Mouse (Mus musculus) kidney, postnatal 0 days (tissue): ENCODE measurements around the gene Morc2a. TPM values are rescaled to one million over a fixed set of nuclear protein-coding genes. Genes with fewer than 3 reads are reported as not detected.
"Not testable (repeated sequence)": the region's sequence is repeated elsewhere in the genome, so short reads cannot be mapped to it uniquely, and the experiment has no call there.

Source experiments
- ATAC-seq: fragments of 200-750 bp; cut with Nextera tagmentation; replicated peaks from 2 replicates; pipeline ENCODE4 v1.8.0; 2017; ENCODE audit warnings: low read depth, moderate number of reproducible peaks, moderate TSS enrichment, moderate library complexity; ENCODE audit not compliant: low FRiP score
- DNase-seq: peaks from one replicate; pipeline ENCODE4 v3.0.0-alpha.2; 2016; ENCODE audit warnings: low spot score
- H3K27ac ChIP-seq: fragments of 300-500 bp; sonication (generic); 2 replicates; pipeline ENCODE4 v1.5.1; 2014; ENCODE audit warnings: mild to moderate bottlenecking
- H3K27me3 ChIP-seq: fragments of 300-500 bp; sonication (generic); 2 replicates; pipeline ENCODE4 v1.6.1; 2014; ENCODE audit warnings: low read length, mixed read lengths; ENCODE audit not compliant: insufficient read depth
- H3K36me3 ChIP-seq: fragments of 300-500 bp; sonication (generic); 2 replicates; pipeline ENCODE4 v1.6.1; 2014; ENCODE audit warnings: low read length, mixed read lengths; ENCODE audit not compliant: insufficient read depth
- H3K4me1 ChIP-seq: fragments of 300-500 bp; sonication (generic); replicated peaks from 2 replicates; pipeline ENCODE4 v1.6.1; 2014; ENCODE audit warnings: antibody characterized with exemption, low read length, mixed read lengths; ENCODE audit not compliant: insufficient read depth
- H3K4me2 ChIP-seq: fragments of 300-500 bp; sonication (generic); 2 replicates; pipeline ENCODE4 v1.6.1; 2014; ENCODE audit warnings: mild to moderate bottlenecking, low read length, moderate library complexity, mixed read lengths
- H3K4me3 ChIP-seq: fragments of 300-500 bp; sonication (generic); replicated peaks from 2 replicates; pipeline ENCODE4 v1.5.1; 2014; ENCODE audit warnings: low read depth, low read length
- H3K9ac ChIP-seq: fragments of 300-500 bp; sonication (generic); 2 replicates; pipeline ENCODE4 v1.6.1; 2014; ENCODE audit warnings: low read depth, low read length
- H3K9me3 ChIP-seq: fragments of 300-500 bp; sonication (generic); replicated peaks from 2 replicates; pipeline ENCODE4 v1.6.1; 2016; ENCODE audit warnings: low read length, inconsistent platforms, mixed read lengths
- CTCF ChIP-seq: IDR thresholded peaks from 2 replicates; pipeline ENCODE4 v1.5.1; 2016; ENCODE audit warnings: antibody characterized with exemption, low read depth, mild to moderate bottlenecking, moderate library complexity
- WGBS: fragments of 180-500 bp; shearing (Covaris S2); extraction: QIAGEN DNeasy Blood & Tissue Kit; methylation state at CpG from one replicate; pipeline ENCODE4 v1.1.7; 2014; 5-methylcytosine and 5-hydroxymethylcytosine counted together
- polyA plus RNA-seq: library from polyadenylated mRNA; unstranded; fragments of >200 nt; fragmentation: Nextera tagmentation; extraction: Ambion mirVana; gene quantifications from 2 replicates; pipeline ENCODE4 v1.2.1, GENCODE M21; 2015

Gene Morc2a
- polyA plus RNA-seq, 1 experiment from 2014 or later, result 12.3 TPM

GRCm38 (mm10) chr11:3624391-3625027 is 24.5 kb upstream of the Morc2a start:
- Histone ChIP-seq H3K36me3 (no peaks in the 10 kb centered on the region), H3K4me2 (no peak overlapping the region), H3K9me3 (no peaks in the 10 kb centered on the region), H3K9ac (no peak overlapping the region), H3K4me3 (no peak overlapping the region), H3K4me1 (no peaks in the 10 kb centered on the region), H3K27me3 (no peaks in the 10 kb centered on the region), H3K27ac (no peak overlapping the region)
- WGBS, result 47% methylated on average over 4 of the region's 4 CpGs
- DNase-seq (peak; percentile 83), ATAC-seq (no peak)
- no peak for TF ChIP-seq CTCF

GRCm38 (mm10) chr11:3628999-3629491 is 19.9 kb upstream of the Morc2a start:
- no peak for TF ChIP-seq CTCF
- Histone ChIP-seq H3K27ac (no peak overlapping the region), H3K9ac (0 out of 2 replicates have a peak overlapping the region, but pooled peaks have one; percentile 35), H3K36me3 (no peaks in the 10 kb centered on the region), H3K4me3 (peak overlapping the region; percentile 31), H3K4me2 (peak overlapping the region; percentile 83), H3K27me3 (no peaks in the 10 kb centered on the region), H3K4me1 (no peaks in the 10 kb centered on the region), H3K9me3 (no peaks in the 10 kb centered on the region)
- ATAC-seq (peak; percentile 54; the same call in 1 of the 2 replicates), DNase-seq (no peak)
- WGBS, result 2% methylated on average over 31 of the region's 32 CpGs

GRCm38 (mm10) chr11:3633269-3633668 is 15.7 kb upstream of the Morc2a start:
- not testable (repeated sequence) for H3K9ac ChIP-seq, DNase-seq, H3K27ac ChIP-seq, H3K9me3 ChIP-seq, H3K4me2 ChIP-seq, ATAC-seq, H3K4me1 ChIP-seq, H3K27me3 ChIP-seq, H3K4me3 ChIP-seq, H3K36me3 ChIP-seq
- WGBS, result 76% methylated on average over 8 of the region's 8 CpGs

- peak overlapping the region; percentile 73 for H3K4me2 ChIP-seq
- TF ChIP-seq CTCF, result no peak
- 0 out of 2 replicates have a peak, but pooled peaks cover 14% of the 10 kb centered on the region for H3K4me1 ChIP-seq
- no peak overlapping the region for H3K27ac ChIP-seq
- peak overlapping the region; percentile 97; the same call in 1 of the 2 replicates for H3K9ac ChIP-seq
- ATAC-seq (no peak), DNase-seq (no peak)
- no peaks in the 10 kb centered on the region for H3K27me3 ChIP-seq
- WGBS, result 91% methylated on average over 5 of the region's 5 CpGs
- peaks cover 18% of the 10 kb centered on the region for H3K36me3 ChIP-seq
- peak overlapping the region; percentile 76 for H3K4me3 ChIP-seq
- H3K9me3 ChIP-seq, result no peaks in the 10 kb centered on the region; the same call in none of the 2 replicates
Observed at GRCm38 (mm10) chr11:3647688-3648087, 1.3 kb upstream of the Morc2a start.

- peak; percentile 22 for ATAC-seq
- WGBS, result under 1% methylated on average over 58 of the region's 62 CpGs
- Histone ChIP-seq H3K9me3 (no peaks in the 10 kb centered on the region; the same call in none of the 2 replicates), H3K36me3 (peaks cover 15% of the 10 kb centered on the region), H3K27me3 (no peaks in the 10 kb centered on the region), H3K27ac (peak overlapping the region; percentile 95), H3K4me1 (0 out of 2 replicates have a peak, but pooled peaks cover 14% of the 10 kb centered on the region), H3K4me3 (peak overlapping the region; percentile 76), H3K4me2 (peak overlapping the region; percentile 73), H3K9ac (peak overlapping the region; percentile 97)
- no peak for TF ChIP-seq CTCF
- peak; percentile 33 for DNase-seq
Observed at GRCm38 (mm10) chr11:3648305-3648963, 557 bp upstream of the Morc2a start.

GRCm38 (mm10) chr11:3650141-3650540 is 1.1 kb downstream of the Morc2a start:
- Histone ChIP-seq H3K36me3 (peaks cover 5% of the 10 kb centered on the region), H3K4me2 (no peak overlapping the region), H3K4me3 (no peak overlapping the region), H3K9me3 (no peaks in the 10 kb centered on the region; the same call in 1 of the 2 replicates), H3K4me1 (0 out of 2 replicates have a peak, but pooled peaks cover 14% of the 10 kb centered on the region), H3K27ac (no peak overlapping the region), H3K27me3 (no peaks in the 10 kb centered on the region), H3K9ac (no peak overlapping the region)
- TF ChIP-seq CTCF, result no peak
- ATAC-seq (no peak), DNase-seq (no peak)
- 97% methylated on average over 6 of the region's 6 CpGs for WGBS
